Mouse (Mus musculus) CD4-positive helper T cell, adult 2 months (primary cell): ENCODE measurements around the gene Smim24.
A peak's percentile ranks its signal among the peaks of the same experiment; 100 is the strongest.

ENCODE experiments used
- DNase-seq: peaks from one replicate; pipeline ENCODE4 v3.0.0-alpha.2; 2012; ENCODE audit warnings: low read depth, missing footprints, low spot score

Gene Smim24

DNA sequence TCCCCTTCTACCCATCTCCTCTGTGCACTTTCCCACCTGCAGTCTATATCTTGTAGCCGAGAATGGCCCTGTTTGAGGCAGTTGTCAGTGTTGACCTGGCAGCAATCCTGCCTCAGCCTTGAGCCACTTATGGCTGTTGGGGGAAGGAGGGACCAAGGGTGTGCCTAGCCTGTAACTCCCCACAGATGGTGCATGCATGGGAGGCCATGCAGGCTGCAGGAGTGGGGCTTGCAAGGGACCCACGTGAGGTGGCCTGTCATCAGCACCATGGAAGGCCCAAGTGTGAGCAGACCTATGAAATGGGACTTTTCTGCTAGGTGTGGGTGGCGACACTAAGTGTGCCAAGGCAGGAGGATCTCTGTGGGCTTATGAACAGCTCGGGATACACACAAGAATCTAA is 27.8 kb upstream of the Smim24 start:
- no peak for DNase-seq

DNA sequence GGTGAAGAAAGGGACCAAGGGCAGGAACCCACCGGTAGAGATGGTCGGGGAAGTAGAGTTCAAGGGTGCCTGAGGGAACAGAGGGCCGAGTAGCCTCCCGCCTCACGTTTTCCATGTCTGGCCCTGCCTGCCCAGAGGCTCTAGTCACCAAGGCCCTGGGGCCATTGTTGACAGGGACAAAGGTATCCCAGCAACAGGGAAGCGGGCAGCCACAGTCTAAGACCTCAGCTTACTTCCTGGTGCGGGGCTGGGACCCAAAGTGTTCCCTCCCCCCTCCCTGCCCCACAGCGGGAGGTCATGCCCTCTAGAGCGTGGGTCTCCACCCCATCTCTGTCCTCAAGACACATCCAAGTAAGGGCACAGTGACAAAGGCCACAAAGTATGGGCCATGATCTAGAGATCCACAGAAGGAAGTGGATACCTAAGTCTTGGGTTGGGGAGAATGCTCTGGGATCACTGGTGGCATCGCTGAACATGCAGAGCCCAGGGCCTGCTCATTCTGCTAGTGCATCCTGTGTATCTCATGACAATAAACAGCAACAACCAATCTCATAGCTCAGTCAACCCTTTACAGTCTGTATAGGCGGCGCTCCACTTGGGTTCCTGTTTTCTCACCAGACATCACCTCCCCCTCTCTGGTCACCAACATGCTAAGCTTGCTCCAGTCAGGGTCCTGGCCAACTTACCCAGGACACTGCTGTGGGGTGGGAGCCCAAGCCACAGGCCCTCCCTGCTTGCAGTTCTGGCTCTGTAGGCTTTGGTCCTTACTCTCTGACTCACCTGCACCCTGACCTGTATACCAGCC is 27.0 kb upstream of the Smim24 start, which contains the start of gene 4930404N11Rik:
TSS of gene 4930404N11Rik (minus strand) at position 145 of the 805 bp plus-strand sequence.
- DNase-seq = no peak

DNA sequence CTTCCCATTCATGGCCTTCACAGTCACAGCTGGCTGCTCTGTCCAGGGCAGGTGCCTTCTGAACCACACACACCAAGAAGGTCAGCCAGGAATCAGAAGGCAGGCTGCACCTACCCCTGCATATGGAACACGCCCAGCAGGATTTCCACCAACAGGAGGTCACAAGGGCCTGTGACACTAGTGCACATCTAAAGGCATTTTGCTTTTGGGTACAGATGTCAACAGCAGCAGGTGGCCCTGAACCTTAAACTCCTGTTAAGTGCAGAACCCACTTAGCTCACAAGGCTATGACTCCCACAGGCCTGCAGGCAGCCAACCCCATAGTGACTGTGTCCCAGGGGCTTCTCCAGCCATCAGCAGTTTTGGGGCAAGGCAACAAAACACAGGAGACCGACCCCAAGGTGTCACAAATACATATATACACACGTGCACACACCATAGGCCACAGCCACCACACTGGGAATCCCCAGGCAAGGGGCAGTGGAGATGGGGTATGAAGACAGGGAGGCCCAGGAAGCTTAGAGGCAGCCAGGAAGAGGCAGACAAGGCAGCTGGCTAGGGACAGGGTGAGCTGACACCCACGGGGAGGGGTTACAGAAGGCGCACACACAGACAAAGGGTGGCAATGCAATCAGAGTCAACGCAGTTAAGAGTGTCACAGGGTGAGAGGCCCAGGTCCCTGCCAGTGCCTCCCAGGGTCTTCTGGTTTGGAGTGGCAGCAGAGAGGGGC is 26.2 kb upstream of the Smim24 start:
- DNase-seq = no peak

DNA sequence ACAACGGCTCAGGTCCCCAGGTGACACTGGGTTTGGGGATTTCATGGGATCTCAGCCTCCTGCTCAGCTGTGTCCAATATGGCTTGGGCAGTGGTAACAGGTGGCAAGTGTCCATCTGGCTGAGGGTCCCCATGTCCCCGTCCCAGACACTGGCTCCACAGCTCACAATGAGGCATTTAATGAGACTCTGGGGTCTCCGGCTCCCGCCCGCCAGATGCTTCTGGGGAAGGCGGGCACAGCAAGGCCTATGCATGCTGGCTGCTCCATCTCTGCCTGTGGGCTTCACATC is 25.7 kb upstream of the Smim24 start:
- DNase-seq = no peak

DNA sequence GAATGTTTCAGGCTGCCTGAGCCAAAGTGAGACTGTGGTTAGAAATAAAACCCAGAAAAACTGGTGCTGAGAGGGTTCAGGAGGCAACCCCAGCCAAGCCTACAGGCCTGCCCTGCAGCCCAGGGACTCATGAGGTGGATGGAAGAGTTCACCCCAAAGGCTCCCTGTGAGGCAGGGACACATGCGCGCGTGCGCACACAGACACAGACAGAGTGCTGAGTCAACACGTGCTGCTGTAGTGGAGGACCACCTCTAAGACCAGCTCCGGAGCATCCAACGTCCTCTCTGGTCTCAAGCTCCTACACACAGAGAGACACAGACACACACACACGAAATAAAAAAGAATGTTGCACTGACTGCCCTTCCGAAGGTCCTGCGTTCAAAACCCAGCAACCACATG is 17.5 kb upstream of the Smim24 start:
- no peak for DNase-seq

DNA sequence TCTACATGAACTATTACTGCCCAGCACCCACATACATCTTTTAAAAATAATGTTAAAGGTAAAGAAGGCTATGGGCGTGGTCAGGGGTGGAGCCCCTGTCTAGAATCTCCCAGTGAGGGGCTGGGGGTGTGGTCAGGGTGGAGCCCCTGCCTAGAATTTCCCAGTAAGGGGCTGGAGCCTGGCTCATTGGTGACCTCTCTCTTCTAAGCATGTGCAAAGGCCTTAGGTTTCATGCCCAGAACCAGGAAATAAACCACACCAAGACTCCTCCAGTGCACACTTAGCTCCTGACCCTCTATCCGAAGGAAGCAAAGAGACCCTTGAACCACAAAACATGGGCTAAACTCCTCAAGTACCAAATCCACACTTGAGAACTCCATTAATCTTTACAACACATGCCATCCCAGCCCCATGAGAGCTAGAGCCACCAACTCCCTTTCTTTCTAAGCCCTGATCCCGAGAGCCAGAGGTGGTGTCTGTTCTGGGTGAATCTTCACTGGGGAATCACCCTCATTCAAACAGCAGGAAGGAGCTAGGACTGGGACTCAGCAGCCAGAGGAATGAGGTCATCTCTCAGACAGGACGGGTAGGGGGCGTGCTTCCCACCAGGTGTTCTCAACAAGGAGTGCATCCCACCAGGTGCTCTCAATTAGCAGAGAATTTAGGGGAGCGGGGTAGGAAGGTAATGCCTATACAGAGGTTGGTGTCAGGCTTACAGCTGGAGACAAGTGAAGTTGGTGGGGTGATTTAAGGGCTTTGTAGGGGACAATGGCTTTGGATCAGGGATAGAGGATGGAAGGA is 16.1 kb upstream of the Smim24 start:
- DNase-seq = peak; percentile 29

DNA sequence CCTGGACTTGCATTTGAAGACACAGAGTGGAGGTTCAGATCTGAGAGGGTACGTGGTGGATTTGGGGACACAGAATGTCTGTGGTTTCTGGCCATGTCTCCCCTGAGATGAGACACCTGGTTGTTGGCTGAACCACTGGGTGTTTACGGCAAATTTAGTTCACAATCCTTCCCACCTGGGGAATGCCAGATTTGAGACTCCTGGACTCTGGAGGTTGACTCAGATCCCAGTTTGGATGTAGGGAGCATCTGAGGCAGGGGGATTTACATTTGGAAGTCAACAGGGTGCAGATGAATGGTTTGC is 15.5 kb upstream of the Smim24 start:
- peak; percentile 28 for DNase-seq

DNA sequence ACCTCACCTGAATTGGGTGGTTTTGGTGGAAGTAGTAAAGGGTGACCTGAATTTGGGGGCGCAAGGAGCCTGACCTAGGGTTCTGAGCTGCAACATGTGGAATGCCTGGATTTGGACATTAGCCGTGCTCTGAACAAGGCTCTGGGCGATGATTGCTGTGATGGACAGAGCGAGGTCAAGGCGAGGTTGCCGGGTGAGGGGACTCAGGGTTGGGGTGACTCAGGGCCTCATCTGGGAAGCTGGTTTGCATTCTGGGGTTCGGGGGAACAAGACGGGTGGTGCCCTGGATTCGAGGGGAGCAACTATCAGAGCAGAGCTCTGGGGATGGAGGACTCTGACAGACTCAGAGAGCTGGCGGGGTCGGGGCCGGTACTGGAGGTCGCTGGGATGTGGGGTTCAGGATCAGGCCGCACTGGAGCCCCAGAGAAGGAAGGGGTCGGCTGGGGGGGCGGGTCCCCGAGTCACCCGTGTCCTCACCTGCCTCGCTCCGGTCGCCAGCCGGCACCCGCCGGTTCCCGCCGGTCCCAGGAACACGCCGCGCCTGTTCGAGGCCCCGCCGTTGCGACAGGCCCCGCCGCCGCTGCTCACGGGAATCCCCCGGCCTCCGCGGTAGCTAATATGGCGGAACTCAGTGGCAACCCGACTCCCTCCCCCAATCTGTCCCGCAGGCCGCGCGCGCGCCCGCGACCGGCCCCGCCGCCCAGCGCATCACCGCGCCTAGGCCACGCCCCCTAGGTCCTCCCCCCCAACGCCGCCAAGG is 14.9 kb upstream of the Smim24 start, which contains the start of gene Fzr1:
TSS of gene Fzr1 (minus strand) at position 724 of the 760 bp plus-strand sequence.
- DNase-seq = no peak

DNA sequence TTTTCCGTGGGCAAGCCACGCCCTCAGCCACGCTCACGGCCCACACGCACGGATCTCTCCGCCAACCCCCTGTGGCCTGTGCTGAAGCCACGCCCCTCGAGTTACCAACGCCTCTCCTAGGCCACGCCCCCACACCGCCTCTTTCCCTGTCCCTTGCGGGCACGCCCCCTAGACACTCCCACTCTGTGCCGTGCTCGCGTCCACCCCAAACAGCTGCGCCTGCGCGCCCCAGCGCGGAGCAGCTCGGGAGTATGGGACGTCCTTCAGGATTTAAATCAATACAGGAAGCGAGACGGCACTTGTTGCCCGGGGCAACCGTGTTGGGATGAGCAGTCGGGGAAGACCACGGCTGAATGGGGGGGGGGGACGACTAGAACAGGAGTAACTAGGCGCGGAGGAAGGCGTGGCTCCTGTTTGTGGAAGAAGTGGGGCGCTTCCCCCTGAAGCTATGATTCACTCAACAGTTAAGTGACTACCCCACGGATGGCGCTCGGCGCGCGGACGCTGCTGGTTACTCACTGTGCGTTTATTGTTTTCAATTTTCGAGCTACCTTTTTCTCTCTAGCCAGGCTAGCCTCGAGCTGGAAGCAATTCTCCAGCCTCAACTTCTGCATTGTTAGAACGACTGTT is 14.2 kb upstream of the Smim24 start:
- peak; percentile 100 for DNase-seq

DNA sequence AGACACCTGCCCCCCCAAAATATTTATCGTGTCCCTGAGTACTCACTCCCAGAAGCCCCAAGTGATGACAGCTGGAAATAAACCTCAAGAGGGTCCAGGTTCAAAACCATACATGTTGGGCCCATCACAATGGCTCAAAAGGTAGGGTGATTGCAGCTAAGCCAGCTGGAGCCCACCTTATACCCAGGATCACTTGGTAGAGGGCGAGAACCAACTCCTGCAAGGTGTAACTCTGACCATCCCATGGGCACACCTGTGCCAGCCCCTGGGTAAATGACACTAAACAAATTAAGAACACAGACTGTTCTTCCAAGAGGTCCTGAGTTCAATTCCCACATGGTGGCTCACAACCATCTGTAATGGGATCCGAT is 13.7 kb upstream of the Smim24 start:
- no peak for DNase-seq

DNA sequence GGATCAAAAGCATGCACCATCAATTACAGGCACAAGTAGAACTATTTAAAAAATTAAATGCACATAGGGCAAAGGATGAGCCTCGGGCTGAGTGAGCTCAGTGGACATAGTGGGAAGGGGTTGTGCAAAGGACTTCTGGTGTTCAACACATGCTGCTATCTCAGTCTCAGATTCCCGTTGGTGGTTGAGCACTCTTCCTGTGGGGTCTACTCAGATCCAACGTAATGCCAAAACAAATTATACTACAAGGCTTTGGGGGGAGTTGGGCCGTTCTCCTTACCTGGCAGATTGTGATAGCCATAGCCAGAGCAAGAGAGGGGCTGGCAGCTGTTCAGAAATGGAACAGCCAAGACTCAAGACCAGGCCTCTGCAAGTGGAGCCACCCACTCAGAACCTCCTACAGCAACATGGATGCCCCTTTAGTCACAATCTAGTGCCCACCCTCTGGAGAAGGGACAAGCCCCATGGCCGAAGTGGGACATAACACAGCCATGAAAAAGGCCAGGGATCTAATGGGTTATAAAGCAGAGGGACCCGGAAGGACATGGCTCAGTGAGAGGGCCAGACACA is 13.0 kb upstream of the Smim24 start:
- no peak for DNase-seq

DNA sequence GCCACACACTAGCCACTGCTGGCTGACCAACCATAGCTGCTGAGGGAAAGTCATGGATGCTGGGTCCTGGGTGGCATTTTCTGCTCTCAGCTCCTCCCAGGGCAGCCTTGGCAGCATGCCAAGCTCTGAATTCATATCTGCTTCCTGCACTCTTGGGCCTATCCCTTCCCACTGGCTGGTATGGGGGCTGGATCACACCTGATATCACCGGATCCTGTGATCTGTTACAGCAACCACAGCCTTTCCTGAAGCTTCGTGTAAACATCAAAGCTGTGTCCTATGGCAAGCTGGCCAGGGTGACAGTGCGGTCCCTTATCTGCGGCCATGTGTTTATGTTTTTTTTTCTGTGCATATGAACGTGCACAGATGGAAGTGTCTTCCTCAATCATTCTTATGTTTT is 10.8 kb upstream of the Smim24 start:
- peak; percentile 80 for DNase-seq

DNA sequence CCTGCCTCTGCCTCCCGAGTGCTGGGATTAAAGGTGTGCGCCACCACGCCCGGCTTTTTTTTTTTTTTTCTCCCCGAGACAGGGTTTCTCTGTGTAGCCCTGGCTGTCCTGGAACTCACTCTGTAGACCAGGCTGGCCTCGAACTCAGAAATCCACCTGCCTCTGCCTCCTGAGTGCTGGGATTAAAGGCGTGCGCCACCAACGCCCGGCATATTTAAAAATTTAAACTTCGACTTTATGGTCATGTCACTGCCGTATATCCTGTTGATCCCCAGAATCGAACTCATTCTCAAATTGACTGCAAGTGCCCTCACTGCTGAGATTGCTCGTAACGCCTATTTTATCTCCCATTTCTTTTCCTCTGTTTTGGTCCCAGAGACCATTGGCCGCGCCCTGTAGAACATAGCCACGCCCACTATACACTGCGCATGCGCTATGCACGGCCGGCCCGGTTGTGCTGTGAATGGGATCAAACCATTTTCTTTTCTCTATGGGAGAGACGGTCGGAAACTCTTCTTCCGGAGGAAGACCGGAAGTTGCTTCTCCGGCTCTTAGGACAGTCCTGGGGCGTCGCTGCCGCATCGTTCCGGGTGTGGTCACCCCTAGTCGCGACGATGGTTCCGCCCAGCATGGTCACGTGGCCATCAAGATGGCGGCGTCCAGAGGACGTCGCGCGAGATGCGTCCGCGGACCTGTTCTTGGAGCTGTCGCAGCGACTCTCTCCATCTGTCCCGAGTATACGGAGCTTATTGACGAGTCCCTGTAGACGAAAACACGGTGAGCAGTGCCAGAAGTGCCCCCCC is 8.8 kb upstream of the Smim24 start, which contains the start of the genes Dohh and Gm48551:
TSS of gene Dohh (plus strand) at position 627 of the 803 bp plus-strand sequence.
TSS of gene Gm48551 (plus strand) at position 665 of the 803 bp plus-strand sequence.
- peak; percentile 99 for DNase-seq

DNA sequence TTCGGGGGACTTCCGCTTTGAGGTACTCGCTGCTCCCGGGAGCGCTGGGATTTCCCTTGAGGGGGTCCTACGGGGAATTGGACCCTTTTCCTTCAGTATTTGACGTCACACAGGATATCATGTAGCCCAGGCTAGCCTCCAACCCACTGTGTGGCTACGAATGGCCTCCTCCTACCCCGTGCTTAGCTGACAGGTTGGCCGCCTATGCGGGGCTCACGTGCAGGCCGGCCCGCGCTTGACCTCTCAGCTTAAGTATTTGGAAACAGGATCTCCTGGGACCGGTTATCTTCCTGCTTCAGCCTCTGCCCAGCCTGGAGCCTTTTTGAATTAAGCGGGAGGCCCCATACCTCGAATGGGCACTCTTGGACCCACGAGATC is 8.3 kb upstream of the Smim24 start:
- DNase-seq = no peak

DNA sequence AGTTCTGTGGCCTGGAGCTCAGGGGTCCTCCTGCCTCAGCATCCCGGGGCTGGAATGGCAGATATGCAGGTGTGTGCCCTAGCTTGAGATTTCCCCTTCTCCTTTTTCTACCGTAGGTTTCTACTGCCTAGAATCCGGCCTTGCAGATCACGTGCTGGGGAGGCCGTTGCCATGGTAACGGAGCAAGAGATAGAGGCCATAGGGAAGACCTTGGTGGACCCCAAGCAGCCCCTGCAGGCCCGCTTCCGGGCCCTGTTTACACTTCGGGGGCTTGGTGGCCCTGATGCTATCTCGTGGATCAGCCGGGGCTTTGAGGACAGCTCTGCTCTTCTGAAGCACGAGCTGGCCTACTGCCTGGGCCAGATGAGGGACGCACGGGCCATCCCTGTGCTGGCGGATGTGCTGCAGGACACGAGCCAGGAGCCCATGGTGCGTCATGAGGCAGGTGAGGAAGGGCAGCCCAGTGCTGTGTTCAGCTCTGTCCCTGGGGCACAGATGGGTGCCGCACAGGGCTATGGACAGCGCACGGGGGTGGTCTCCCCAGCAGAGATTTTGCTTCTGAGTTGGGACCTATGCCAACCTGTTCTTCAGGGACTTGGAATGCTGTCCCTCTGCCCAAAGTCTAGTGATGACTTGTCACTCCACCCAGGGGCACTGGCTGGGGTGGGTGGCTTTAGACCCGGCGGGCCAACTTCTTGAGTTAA is 7.1 kb upstream of the Smim24 start:
- no peak for DNase-seq

DNA sequence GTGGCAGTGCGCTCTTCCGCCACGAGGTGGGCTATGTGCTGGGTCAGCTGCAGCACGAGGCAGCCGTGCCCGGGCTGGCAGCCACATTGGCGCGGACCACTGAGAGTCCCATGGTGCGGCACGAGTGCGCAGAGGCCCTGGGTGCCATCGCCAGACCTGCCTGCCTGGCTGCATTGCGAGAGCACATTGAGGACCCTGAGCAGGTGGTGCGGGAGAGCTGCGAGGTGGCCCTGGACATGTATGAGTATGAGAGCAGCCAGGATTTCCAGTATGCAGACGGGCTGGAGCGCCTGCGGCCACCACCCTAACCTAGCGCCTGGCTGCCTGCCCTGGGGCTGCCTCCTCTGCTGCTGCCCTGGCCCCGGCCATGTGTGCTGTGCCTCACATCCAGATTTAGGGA is 5.1 kb upstream of the Smim24 start:
- DNase-seq = no peak

DNA sequence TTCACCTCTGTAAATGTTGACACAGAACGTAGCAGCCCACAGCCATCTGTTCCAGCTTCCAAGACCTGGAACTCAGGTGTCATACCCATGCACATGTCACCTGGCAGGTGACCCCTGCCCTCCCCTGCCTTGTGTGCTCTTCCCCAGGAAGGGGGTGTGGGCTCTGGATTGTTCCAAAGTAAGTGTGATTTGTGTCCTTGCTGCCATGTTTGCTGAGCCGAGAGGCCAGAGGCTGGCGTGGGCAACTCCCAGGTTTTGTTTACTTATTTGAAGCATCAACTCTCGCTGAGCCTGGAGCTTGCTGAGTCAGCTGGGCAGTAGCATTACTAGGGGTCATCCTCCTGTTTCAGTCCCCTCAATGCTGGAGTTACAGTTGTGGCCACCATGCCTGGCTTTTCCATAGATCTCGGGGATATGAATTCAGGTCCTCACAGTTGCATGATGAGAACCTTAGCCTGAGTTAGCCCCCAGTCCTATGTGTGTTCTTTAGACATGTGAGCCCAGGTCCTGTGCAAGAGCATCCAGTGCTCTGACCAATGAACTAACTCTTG is 4.3 kb upstream of the Smim24 start, which contains the start of gene Gm48552:
TSS of gene Gm48552 (plus strand) at position 501 of the 551 bp plus-strand sequence.
- no peak for DNase-seq

DNA sequence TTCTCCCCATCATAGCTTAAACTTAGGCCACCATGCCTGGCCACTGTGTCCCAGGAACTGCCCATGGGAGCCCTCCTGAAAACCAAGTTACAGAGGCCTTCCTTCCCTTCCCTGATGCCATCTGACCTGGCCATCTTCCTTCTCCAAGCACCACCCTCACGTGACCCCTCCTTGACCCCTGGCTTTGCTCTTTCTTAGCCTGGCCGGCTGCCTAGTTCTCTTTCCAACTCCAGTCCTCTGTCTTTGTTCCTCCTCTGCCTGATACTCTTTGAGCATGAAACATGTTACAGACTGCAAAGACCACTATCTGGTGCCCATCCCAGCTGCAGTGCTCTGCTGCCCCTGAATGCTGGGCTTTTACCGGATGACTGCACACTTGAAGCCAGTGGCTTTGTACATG is 3.5 kb upstream of the Smim24 start:
- DNase-seq = no peak
